Mouse (Mus musculus) frontal cortex, postnatal 14 days (tissue): ENCODE results near the gene Ica1.

Source experiments
- DNase-seq, 2 experiments: peaks; one replicate each; pipeline ENCODE4 v3.0.0; 2022; ENCODE audit warnings: low spot score in 2 of 2

The Ica1 gene

DNA sequence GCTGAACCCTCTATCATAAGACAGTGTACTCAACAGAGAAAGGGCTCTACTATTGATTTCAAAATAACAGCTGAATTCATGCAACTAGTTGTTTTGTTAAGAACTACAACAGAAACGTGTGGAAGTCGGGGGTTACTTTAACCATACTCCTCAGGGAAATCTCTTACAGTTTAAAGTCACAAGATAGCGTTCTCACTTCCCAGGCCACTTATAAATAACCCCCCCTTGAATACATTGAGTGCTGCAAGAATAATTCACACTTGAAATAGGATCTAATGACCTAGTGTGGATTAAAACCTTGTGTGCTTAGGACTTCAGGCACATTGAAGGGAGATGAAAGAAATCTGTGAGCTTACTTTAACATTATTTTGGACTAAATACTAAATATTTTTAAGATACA is 87.8 kb downstream of the Ica1 start:
- no peak for DNase-seq

DNA sequence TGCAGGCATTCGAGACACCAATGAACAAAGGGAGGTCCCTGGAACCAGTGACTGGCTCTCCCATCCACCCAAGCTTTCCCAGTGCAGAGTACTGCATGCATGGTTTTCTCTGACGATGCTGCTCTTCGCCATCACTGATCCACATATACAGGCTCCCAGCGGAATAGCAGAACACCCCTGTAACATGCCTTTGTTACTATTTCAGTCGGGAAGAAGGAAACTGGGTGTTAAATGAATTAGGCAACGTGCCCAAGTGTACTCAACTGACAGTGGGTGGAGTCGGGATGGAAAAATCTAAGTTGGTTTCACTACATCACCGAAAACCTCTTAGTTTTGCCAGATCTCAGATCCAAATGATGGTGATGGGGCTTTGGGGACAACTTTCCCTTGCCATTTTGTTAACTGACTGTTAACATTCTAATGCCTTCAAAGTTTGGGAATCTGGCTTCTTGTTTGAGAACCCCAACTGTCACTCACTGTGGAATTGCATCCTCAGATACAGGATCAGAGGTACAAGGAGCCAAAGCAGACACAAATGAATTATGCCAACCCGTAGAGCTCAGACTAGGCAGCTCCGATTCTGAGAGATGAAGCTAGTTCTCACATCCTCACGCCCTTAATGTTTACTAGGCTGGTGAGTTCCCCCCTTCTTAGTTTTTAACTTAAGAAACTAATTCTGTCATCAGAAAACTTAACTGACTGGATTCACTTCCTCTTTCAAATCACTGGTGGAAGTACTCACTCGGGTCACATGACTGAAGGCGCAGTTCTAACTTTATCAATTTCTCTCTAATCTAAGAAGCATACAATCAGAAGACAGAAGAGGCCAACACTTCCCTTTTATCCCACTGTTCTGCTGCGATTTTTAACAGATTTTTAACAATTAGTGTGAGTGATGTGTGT is 91.4 kb downstream of the Ica1 start:
- DNase-seq, result no peak

DNA sequence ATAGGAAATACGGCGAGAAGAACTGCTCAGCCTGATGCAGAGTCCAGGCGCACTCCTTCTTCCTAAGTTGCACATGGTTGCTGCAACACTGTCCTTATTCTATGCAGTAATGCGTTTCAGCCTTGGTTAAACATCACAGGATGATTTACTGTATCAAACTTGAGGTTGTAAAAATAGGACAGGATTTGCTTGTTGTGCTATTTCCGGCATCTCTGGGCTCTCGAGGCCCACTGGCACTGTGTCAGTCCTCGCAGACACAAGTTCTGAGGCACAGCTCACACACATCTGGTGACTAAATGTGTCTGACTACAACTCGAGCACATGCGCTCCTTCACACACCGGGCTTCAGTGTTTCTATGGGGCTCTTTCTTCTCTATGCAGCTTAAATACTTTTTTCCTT is 94.9 kb downstream of the Ica1 start:
- DNase-seq, result peak; percentile 30 to 53

DNA sequence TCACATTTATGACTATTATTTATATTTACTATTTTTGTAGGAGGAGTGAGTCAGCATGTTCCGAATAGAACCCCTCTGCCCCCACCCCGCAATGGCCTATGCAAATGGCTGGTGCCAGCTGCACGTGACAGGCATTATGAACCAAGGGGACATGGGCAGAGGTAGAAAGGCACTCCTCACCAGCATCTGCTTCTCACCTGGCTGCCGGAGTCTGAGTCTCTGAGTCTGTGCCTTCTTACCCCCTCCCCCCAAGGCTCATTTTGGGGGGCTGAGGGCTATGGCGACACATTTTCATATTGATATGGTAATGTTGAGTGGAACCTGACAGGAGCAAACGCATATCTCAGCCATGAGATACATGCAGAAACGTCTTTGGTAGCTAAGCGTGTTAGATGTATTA is 97.4 kb downstream of the Ica1 start:
- DNase-seq, result no peak

DNA sequence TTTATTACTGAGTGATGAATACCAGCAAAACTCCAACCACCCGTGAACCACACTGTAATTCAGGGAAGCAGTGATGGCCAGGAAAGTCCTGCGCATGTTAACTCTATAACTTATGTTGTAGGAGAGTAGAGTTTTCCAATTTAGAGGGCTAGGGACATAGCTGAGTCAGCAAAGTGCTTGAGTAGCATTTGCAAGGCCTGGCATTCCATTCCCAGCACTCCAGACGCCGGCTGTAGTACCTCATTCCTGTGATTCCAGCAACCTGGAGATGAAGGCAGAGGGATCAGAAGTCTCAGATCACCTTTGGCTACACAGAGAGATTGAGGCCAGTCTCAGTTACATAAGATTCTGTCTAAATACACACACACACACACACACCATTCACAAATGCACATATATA is 105.3 kb downstream of the Ica1 start:
- no peak for DNase-seq

DNA sequence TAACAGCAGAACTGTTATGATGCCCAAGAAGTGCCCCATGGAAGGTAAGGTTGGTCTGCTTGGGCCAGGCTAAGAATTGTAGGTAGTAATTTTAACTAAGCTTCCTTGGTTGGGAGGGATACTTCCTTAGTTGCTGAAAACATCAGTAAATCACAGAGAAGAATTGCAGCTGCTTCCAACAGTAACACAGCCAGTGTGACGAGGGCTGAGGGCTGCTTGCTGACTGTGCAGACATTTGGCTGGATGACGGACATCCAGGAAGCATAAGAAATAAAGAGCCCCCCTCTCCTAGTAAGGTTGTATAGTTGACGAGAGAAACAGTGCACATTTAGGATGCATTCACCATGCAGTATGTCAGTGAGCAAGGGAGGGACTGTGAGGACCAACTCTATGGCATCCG is 108.9 kb downstream of the Ica1 start:
- DNase-seq, result no peak

DNA sequence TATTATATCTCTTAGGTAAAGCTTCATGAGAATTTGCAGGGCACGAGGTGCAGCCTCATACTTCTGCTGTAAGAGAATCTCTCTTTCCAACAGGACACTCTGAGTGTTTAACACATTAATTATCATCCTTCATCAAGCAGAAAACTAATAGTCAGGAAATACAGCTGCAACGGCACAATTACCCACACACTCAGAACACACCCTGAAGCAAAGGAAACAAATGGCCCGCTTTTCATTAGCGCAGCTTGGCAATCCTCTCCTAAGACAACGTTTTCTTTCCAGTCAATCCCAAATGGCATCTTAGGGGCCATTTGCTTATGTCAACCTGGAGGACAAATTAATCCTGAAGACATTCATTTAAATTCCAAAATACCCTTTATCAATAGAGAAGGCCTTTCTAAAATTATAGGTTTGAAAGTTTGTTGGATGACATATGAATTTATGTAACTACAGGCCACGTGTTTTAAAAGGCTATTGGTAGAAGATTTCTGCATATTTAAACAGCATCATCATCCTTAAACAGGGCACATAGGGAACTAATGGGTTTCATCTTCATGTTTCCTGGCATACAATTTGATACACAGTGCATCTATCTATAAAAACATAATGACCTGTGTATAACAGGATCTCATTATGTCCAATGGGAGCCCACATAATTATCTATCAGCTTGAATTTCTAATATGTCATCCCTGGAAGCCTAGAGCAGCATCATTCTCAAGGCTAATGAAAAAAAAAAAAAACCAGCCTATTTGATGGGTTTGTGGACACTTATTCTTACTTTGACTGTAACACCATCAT is 110.1 kb downstream of the Ica1 start:
- DNase-seq, result no peak

DNA sequence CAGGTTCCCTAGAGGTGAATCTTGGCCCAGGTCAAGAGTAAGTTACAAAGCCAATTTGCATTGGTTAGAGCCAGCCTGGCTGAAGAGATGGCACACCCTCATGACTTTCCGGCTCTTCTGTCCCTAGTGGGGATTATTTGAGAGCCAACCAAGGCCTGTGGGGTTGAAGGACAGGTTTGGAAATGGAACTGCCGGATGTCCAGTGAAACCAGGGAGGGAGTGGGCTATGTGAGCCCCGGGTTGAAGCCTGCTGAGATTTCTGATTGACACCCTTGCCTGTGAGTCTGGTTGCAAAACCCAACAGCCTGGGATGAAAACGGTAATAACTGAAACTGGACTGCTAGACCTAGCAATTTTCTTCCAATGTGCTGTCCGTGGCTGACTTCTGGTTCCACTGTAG is 112.5 kb downstream of the Ica1 start:
- no peak for DNase-seq

DNA sequence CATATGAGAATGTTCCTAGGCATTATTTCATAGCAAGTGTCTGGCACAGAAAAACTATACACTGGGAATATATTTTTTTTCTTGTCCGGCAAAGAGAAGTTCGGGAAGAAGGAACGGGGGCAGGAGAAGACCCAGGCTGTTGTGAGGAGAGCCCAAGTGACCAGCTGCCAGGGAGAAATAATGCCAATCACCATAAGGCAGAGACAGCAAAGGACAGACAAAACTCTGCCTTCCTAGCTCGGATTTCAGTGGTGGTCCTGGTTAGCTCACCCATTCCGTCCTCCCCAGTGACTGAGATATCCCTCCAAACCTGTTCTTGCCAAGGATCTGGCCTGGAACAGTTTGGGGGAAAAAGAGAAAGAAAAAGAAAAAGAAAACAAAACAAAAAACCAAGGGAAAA is 113.3 kb downstream of the Ica1 start:
- DNase-seq, result no peak

DNA sequence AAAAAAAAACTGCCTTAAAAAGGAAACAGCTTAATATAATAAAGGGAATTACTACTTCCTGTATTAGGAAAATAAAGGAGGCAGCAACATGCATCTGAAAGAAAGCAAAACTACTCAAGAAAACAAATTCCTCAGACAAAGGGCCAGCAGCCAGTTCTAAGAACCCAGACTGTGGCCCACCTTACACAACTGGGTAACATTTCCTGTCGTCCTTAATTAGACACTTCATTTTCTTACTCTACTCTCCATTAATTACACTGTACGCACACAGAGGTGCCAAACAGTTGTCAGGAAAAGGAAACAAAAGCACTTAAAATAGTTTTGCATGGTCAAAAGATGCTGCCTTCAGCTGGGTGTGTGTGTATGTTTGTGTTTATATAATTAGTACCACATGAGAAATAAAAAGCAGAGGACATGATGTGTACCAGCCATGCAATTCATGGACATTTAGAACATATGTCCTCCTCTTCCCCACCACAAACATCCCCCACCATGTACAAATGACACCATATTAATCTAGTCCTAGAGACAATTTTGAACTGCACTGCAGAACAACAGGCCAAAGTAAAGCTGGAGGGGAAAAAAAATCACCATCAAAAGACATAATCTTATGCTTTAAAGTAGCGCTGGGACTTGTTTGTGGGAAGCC is 115.1 kb downstream of the Ica1 start:
- no peak for DNase-seq

DNA sequence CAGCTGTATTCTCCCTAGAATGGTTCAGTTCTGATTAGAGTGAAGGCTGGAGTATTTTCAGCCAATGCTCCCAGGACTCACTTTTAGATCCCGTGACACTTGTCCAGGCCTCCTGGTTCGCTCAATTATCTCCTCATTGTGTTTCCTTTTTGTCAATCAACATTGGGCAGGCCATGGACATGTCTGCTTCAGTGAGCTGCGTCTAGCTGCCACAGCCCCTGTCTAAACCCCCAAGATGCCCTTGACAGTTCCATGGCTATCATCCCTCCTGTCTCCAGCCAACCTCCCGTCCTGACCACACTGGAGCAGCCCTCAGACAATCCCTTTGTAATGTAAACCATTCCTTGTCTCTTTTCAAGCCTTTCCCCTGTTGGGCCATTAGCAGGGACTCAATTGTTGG is 116.9 kb downstream of the Ica1 start:
- DNase-seq, result no peak

DNA sequence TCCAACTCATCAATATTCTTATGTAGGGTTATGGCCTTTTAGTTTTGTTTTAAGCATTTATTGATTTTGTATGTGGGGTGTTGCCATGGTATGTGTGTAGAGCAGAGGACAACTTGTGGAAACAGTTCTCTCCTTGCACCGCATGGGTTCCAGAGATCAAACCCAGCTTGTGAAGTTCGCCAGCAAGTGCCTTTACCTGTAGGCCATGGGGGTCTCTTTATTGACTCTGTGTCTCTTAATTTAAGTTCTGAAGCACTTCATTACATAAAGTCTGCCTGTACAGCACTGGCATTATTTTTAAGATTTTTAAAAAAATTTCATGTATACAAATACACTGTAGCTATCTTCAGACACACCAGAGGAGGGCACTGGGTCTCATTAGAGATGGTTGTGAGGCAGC is 118.2 kb downstream of the Ica1 start:
- no peak for DNase-seq

DNA sequence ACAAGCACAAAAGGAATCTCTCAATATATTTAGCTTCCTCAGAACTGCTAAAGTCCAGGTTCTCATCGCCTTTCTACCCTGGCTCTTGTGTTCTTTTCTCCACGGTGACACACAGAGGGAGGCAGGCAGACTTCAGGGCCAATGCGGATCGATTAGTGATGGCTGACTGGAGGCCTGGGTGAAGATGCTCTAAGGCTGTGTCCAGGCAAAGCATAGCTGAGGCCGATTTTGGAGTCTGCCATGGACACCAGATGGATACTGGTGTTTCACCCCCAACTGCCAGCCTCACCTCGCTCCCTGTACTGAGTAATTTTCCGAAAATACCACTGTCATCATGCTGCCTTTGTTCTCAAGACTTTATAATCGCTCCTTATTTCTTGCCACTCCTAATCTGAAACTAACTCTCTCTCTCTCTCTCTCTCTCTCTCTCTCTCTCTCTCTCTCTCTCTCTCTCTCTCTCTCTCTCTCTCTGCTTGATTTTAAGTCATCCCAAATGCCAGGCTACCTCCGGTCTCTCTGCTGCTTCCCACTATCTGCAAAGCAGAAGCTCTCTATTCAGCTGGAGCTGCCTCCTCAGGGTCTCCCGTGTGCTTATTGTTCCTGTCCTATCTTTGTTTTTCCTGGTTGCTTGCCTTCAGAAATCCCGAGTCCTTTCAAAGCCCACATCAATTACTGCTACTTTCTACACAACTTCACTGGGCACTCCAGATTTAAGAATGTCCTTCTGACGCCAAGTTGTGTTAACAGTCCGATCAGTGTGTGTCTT is 118.9 kb downstream of the Ica1 start:
- DNase-seq, result no peak

DNA sequence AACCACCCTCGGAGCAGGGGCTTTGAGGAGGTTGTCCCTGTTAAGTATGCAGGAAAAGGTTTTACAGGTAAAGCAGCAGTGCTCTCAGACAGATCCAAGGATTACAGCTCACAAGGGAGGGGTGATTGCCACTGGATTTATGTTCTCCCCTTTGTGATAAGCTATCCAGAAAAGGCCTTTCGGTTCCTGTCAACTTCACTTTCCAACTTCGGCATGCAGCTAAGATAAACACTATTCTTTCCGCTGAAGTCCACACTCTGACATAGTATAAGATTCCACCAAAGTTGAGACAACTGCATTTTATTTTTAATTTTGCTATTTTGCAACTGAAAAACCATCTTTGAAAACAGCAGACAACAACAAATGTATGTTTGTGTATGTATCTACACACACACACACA is 119.9 kb downstream of the Ica1 start:
- DNase-seq, result no peak

DNA sequence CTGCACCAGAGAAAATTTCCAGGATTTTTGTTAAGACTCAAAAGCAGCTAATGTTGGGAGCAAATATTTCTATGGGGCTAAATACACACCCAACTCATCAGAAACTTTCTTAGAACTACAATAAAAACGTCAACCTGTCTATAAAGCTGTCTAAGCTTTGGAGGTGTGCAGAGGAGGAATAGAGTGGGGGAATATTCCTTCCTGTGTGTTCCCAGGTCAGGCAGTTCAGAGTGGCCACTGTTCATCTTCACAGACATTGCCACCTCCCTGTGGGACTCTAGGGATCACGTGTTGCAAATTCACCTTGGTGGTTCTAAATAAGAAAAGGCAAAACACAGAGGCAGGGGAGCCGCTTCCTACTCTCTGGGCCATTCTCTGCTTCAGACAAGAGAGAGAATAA is 120.8 kb downstream of the Ica1 start:
- DNase-seq, result no peak

DNA sequence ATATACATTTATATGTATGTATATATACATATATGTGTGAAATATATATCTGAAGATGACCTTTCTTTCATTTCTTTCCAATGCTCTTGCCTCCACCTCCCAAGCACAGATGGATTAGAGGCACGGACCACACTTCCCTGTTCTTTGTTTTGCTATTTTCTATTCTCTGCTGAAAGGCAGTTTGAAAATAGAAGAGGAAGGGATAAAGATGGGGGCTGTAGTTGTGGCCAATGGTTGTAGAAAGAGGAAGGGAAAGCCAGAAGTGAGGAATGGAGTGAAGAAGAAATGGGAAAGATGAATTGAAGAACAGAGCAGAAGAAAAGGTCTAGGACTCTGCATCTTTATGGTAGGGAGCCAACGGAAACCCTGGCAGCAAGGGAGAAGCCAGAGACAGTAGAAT is 122.8 kb downstream of the Ica1 start:
- no peak for DNase-seq

DNA sequence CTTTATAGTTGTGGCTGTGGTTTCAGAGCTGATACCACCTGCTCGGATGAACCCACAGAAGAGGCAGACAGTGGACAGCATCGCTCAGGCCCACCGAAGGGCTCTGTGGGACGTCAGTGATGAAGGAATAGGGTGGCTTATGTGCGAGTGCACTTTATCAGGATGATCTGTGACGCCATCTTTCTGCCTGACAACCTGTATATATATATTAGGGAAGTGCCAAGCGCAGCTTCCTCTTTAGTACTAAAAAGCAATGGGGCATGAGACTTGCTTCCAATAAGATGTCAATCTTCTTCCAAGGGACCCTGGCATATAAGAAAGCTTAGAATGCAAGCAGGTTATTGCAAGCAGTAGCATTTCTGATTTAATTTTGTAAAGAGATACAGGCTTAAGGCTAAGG is 127.9 kb downstream of the Ica1 start:
- DNase-seq, result no peak

DNA sequence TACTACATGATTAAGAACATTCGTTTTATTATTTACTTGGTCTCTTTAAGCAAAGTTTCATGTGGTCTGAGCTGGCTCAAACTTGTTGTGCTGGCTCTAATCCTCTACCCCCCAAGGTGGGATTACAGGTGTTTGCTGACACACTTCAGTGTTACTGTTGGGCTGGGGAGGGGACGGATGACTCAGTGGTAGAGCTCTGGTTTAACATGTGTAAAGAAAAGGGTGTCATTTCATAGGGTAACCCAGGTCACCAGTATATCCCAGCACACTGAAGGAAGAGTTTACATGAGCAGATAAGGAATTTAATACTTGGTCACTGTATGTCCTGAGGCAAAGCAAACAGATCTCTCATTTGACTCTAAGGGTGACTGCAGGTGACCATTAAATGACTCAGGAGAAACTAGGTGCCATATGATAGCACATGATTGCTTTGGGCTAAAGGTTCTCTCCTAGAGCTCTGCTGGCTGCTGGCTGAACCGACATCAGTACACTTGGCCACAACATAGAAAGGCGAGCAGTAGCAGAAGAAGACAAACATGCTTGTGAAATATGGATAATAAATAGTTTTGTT is 128.9 kb downstream of the Ica1 start:
- DNase-seq, result no peak

DNA sequence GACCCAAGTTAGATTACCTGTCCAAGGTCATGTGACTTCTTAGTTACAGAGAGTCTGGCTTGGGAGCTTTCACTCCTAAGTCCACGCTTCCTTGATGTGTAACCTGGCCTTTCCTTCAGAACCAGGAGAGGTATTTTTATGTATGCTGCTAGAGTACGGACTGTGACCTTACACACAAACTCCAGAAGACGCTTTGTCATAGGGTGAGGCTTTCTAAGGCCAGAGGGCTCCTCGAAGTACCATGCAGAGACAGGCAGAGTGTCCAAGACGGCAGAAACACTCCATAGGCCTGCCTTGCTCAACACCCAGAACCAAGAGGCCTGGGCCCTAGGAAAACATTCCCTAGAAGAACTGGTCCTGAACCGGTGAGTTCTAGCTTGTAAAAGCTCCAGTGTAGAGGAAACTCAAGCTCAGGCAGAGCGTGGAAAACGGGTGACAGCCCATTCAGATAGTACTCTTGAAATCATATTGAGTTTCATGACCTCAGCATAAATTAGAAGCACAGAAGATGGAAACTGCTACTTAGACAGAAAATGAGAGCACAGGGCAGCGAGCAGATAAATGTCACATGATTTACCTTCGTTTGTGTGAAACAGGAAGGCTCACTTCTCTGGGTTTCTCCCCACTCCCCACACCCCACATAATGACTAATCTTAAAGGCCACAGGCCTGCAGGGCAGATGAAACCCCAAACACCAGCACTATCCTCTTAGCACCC is 129.9 kb downstream of the Ica1 start:
- DNase-seq, result no peak

DNA sequence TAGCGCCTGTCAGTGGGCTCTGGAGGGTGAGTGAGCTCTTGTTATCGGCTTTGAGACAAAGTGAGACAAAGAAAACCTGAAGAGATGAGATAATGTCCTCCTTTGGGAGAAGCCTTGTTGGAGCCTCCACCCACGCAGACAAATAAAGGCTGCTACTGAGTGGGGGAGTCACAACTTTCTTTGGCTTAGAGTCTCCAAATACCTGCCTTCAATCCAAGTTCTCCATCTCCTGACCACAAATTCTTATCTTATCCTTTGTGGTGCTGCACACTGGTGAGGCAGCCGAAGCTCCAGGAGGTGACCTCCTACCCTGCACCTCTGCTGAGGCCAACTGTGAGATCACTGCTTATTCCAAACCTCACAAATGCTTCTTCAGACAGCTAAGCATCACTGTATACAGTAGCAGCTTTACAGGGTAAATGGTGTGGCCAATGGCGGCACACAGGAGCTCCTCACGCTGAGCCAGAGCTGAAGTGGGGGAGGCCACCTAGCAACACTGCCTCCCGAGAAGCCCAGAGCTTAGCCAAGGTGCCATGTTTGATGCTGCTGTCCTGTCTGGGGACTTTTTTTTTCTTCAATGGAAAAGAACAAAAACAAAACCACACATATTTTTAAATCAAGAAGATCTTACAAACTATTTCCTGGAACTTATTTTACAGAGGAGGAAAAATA is 130.6 kb downstream of the Ica1 start:
- no peak for DNase-seq
